Mouse (Mus musculus) CH12.LX (cell line): Measurements from ENCODE around the gene Psmd2.

Experiments
- CTCF ChIP-seq, 2 experiments: IDR thresholded peaks in 1 of 2; conservative IDR thresholded peaks in 1 of 2; 2 replicates each; pipeline ENCODE4 v1.5.1; 2011 to 2012; ENCODE audit warnings: low read depth in 2 of 2, low read length in 2 of 2, improper control_type of control experiment in 1 of 2, inconsistent platforms in 1 of 2, mild to moderate bottlenecking in 1 of 2, moderate library complexity in 1 of 2
- ELF1 ChIP-seq: IDR thresholded peaks from 2 replicates; pipeline ENCODE4 v1.6.1; 2014; ENCODE audit warnings: low read depth, mild to moderate bottlenecking, inconsistent platforms, low read length, improper control_type of control experiment
- EP300 ChIP-seq: IDR thresholded peaks from 2 replicates; pipeline ENCODE4 v1.6.1; 2011; ENCODE audit warnings: low read length, improper control_type of control experiment
- ETS1 ChIP-seq: conservative IDR thresholded peaks from 2 replicates; pipeline ENCODE4 v1.6.1; 2012; ENCODE audit warnings: low read depth, mild to moderate bottlenecking, inconsistent platforms, low read length, improper control_type of control experiment, moderate library complexity
- HCFC1 ChIP-seq: IDR thresholded peaks from 2 replicates; pipeline ENCODE4 v1.6.1; 2012; ENCODE audit warnings: low read depth, mild to moderate bottlenecking, inconsistent platforms, low read length, improper control_type of control experiment
- IRF4 ChIP-seq: IDR thresholded peaks from 2 replicates; pipeline ENCODE4 v1.6.1; 2014; ENCODE audit warnings: low read depth, mild to moderate bottlenecking, inconsistent platforms, low read length, improper control_type of control experiment
- JUND ChIP-seq: conservative IDR thresholded peaks from 2 replicates; pipeline ENCODE4 v1.6.1; 2011; ENCODE audit warnings: low read depth, low read length, improper control_type of control experiment
- MAX ChIP-seq: IDR thresholded peaks from 2 replicates; pipeline ENCODE4 v1.6.1; 2011; ENCODE audit warnings: low read length, improper control_type of control experiment
- MXI1 ChIP-seq: IDR thresholded peaks from 2 replicates; pipeline ENCODE4 v1.6.1; 2011; ENCODE audit warnings: mild to moderate bottlenecking, low read depth, low read length, improper control_type of control experiment
- NELFE ChIP-seq: IDR thresholded peaks from 2 replicates; pipeline ENCODE4 v1.6.1; 2011; ENCODE audit warnings: low read depth, low read length, improper control_type of control experiment
- POLR2A ChIP-seq: IDR thresholded peaks from 2 replicates; pipeline ENCODE4 v1.6.1; 2011; ENCODE audit warnings: low read depth, mild to moderate bottlenecking, improper control_type of control experiment, low read length
- SIN3A ChIP-seq: IDR thresholded peaks from 2 replicates; pipeline ENCODE4 v1.6.1; 2012; ENCODE audit warnings: low read length, improper control_type of control experiment, inconsistent platforms
- TBP ChIP-seq: conservative IDR thresholded peaks from 2 replicates; pipeline ENCODE4 v1.6.1; 2011; ENCODE audit warnings: low read depth, low read length, improper control_type of control experiment
- ZC3H11A ChIP-seq: IDR thresholded peaks from 2 replicates; pipeline ENCODE4 v1.6.1; 2012; ENCODE audit warnings: low read depth, mild to moderate bottlenecking, inconsistent platforms, low read length, improper control_type of control experiment

DNA sequence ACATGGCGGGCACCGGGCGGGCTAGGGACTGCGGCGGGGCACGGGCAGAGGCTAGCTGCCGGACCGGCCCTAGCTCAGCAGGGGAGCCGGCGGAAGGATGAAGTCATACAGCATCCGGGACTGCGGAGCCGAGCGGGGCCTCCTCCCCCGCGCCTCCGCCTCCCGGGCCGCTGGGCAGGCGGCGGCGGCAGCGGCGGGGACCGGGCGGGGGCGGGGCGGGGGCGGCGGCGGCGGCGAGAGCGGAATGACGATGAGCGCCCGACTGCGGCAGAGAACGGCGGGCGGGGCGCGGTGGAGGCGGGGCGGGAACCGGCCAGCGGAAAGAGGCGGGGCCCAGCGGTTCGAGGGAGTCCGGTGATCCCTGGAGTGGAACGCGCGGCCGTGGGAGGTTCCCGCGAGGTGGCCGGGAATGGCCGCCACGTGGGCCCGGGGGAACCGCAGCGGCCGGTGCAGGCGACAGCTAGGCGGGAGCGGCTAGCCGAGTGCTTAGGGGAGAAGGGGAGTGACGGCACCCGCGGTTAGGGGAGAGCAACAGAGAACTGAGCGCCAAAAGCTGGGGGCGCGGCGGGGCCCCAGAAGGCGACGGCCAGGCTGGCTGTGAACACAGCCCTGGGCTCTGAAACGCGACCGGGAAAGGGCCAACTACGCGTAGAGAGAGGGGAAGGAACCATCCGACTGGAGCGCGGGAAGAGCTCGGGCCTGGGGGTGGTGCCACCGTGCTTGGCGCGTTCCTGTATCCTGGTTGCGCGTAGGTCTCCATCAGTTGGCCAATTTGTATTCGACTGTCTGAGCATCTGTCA is 30.1 kb upstream of the Psmd2 start, which contains the start of gene Camk2n2:
- TF ChIP-seq HCFC1, result peak; percentile 32
- no peak for TF ChIP-seq IRF4
- TF ChIP-seq ETS1, result no peak; the same call in 1 of the 2 replicates
- TF ChIP-seq EP300, result no peak; the same call in 1 of the 2 replicates
- TF ChIP-seq CTCF (conservative IDR thresholded peaks at IDR 0.05 in 1 of 2, IDR thresholded peaks at IDR 0.05 in 1 of 2; ENCODE audit: low read depth in 2 of 2, low read length in 2 of 2), result no peak
- peak; percentile 75 for TF ChIP-seq NELFE
- TF ChIP-seq POLR2A, result peak; percentile 57
- TF ChIP-seq MAX, result peak; percentile 79
- TF ChIP-seq JUND, result no peak
- TF ChIP-seq MXI1, result peak; percentile 94
- TF ChIP-seq TBP, result no peak
- peak; percentile 28; the same call in 1 of the 2 replicates for TF ChIP-seq SIN3A
- no peak for TF ChIP-seq ELF1
- no peak for TF ChIP-seq ZC3H11A
